Mouse (Mus musculus) lung, embryonic 15.5 days (tissue): Measurements from ENCODE around the gene Kcnj16. TPM values are rescaled to one million over a fixed set of nuclear protein-coding genes. Genes with fewer than 3 reads are reported as not detected.

ENCODE experiments used
- ATAC-seq: fragments of 200-750 bp; cut with Nextera tagmentation; 2 replicates; pipeline ENCODE4 v1.8.0; 2017; ENCODE audit warnings: moderate number of reproducible peaks, borderline replicate concordance; ENCODE audit not compliant: low FRiP score, low TSS enrichment; ENCODE audit errors: extremely low read depth
- H3K27ac ChIP-seq: fragments of 300-500 bp; sonication (generic); 2 replicates; pipeline ENCODE4 v1.5.1; 2015; ENCODE audit warnings: moderate library complexity, mild to moderate bottlenecking, inconsistent platforms
- H3K27me3 ChIP-seq: fragments of 300-500 bp; sonication (generic); 2 replicates; pipeline ENCODE4 v1.6.1; 2015; ENCODE audit warnings: inconsistent platforms
- H3K36me3 ChIP-seq: fragments of 300-500 bp; sonication (generic); 2 replicates; pipeline ENCODE4 v1.6.1; 2015; ENCODE audit warnings: inconsistent platforms
- H3K4me1 ChIP-seq: fragments of 300-500 bp; sonication (generic); 2 replicates; pipeline ENCODE4 v1.6.1; 2015; ENCODE audit warnings: inconsistent platforms
- H3K4me2 ChIP-seq: fragments of 300-500 bp; sonication (generic); 2 replicates; pipeline ENCODE4 v1.6.1; 2015; ENCODE audit warnings: inconsistent platforms, mild to moderate bottlenecking, moderate library complexity
- H3K4me3 ChIP-seq: fragments of 300-500 bp; sonication (generic); 2 replicates; pipeline ENCODE4 v1.5.1; 2015; ENCODE audit warnings: mild to moderate bottlenecking, inconsistent platforms
- H3K9ac ChIP-seq: fragments of 300-500 bp; sonication (generic); 2 replicates; pipeline ENCODE4 v1.6.1; 2015; ENCODE audit warnings: inconsistent platforms
- H3K9me3 ChIP-seq: fragments of 300-500 bp; sonication (generic); 2 replicates; pipeline ENCODE4 v1.6.1; 2016; ENCODE audit warnings: inconsistent platforms
- whole genome bisulfite sequencing: fragments of 180-500 bp; shearing (Covaris S2); methylation state at CpG from one replicate; pipeline ENCODE4 v1.1.7; 2015; 5-methylcytosine and 5-hydroxymethylcytosine counted together
- polyA plus RNA-seq: library from polyadenylated mRNA; unstranded; fragments of >200 nt; fragmentation: Nextera tagmentation; extraction: Ambion mirVana; gene quantifications from 2 replicates; pipeline ENCODE4 v1.2.1, GENCODE M21; 2015

Gene Kcnj16
- polyA plus RNA-seq, 1 experiment from 2014 or later = not detected

DNA sequence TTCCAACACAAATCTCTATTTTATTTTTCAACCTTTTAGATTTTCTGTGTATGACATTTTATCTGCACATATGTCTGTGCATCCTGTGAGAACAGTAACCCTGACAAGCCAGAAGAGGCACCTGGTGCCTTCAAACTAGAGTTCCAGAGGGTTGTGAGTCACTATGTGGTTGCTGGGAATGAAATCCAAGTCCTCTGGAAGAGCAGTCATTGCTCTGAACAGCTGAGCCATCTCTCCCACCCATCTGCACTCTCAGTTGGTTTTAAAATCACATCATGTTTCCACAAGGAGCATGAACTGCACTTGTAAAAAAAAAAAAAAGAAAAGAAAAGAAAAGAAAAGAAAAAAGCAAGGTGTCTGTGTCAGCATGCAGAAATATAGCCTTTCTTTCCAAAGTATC lies 91.6 kb downstream of the Kcnj16 start:
- no peaks in the 10 kb centered on the region for H3K36me3 ChIP-seq
- H3K27me3 ChIP-seq = no peaks in the 10 kb centered on the region; the same call in 1 of the 2 replicates
- no peak overlapping the region for H3K4me2 ChIP-seq
- H3K4me3 ChIP-seq = no peak overlapping the region
- H3K9ac ChIP-seq = no peak overlapping the region
- H3K9me3 ChIP-seq = no peaks in the 10 kb centered on the region
- H3K27ac ChIP-seq = no peak overlapping the region
- ATAC-seq = no peak
- no peaks in the 10 kb centered on the region for H3K4me1 ChIP-seq

DNA sequence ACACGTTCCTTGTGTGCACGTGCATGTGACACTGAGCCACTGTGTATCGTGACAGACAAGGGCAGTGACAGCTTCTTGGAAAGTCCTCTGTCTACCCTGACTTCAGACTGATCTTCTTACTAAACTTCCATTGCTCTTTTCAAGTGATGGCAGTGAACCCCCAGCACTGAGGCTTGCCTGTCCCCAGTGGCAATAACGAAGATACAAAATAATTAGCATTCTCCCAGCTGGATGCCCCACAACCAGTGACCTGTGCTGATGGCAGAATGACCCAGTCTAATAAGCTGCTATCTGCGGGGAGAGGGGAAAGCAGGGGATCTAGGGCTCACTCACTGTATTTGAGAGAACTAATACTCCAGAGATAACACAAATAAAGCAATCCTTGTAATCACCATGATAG lies 92.4 kb downstream of the Kcnj16 start:
- no peaks in the 10 kb centered on the region; the same call in 1 of the 2 replicates for H3K27me3 ChIP-seq
- H3K27ac ChIP-seq = no peak overlapping the region
- H3K9ac ChIP-seq = no peak overlapping the region
- H3K9me3 ChIP-seq = no peaks in the 10 kb centered on the region
- no peaks in the 10 kb centered on the region for H3K36me3 ChIP-seq
- no peak for ATAC-seq
- no peak overlapping the region for H3K4me3 ChIP-seq
- H3K4me1 ChIP-seq = no peaks in the 10 kb centered on the region
- H3K4me2 ChIP-seq = no peak overlapping the region
- whole genome bisulfite sequencing = 45% methylated on average over 5 of the region's 5 CpGs

DNA sequence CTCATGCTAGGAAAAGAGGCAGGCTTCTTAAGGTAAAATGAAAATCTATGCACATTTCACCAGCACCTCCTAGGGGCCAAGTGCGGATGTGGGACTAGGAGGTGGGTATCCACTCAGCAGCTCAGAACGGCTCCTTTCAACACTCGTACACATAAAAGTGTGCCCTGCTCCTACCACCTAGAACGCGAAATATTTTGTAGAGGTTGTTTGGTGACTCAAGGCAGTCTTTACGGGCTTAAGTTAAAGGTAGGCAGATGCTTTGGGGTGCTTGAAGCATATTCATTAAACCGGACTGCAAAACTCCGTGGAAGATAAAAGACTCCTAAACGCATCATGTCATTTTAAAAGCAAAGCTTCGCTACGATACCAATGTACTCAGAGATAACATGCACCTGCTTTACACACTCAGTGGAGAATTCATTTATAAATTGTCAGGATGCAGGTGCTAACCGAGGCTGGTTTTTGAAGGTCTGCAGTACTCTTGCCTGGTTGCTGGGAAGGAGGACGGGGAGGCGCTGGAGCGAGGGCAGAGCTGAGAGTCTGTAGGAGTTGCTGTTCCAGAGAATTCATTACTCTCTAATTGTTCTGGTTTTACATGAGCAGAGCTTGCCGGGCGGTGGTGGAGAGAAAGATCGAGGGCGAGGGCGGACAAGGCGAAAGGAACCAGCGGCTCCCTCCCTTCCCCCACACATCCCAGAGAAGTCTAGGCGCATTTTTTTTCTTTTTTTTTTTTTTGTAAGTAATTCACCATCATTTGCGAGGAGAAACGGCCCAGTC lies 97.1 kb downstream of the Kcnj16 start:
- ATAC-seq = no peak

DNA sequence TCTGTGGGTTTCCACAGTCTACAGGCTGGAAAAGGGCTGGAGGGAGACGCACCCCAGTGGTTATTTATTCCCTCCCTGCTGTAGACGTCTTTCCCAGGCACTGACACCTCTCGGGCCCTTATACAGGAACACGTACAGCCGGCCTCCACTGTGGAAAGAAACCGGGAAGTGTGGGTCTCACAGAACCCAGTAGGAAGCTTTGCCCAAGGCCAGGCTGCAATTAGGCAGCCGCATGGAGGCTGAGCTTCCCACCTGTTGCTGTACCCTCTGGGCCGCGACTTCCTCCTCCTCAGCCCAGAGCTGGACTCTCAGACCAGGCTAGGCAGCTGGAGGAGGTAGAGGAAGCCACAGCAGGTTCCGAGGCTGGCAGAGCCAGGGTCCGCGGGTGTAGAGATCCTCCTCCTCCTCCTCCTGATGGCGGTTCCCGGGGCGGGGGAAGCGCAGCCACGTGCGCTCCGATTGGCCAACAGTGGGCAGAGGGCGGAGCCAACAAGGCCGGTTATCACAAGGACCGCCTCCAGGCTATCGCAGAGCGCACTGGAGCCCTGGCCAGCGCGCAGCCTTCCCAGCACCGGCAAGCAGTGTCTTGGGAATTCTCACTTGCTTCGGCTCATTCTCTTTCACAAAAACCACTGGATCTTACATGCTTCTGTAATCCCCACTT lies 97.9 kb downstream of the Kcnj16 start, which contains the start of gene Kcnj2:
Kcnj2 (plus strand) TSS at position 530 of the 664 bp plus-strand sequence.
- H3K4me1 ChIP-seq = peaks cover 12% of the 10 kb centered on the region
- peak; percentile 99 for ATAC-seq
- H3K9ac ChIP-seq = peak within 1 kb of the TSS; percentile 37
- WGBS = 0% methylated on average over 27 of the region's 28 CpGs
- H3K27me3 ChIP-seq = peaks cover 14% of the 10 kb centered on the region
- peak within 1 kb of the TSS; percentile 74 for H3K4me2 ChIP-seq
- H3K4me3 ChIP-seq = peak within 1 kb of the TSS; percentile 53
- H3K9me3 ChIP-seq = no peaks in the 10 kb centered on the region
- peak within 1 kb of the TSS; percentile 65 for H3K27ac ChIP-seq
- no peaks in the 10 kb centered on the region for H3K36me3 ChIP-seq

More for the DNA sequence above, 97.1 kb downstream of the Kcnj16 start:
- H3K4me2 ChIP-seq = peak overlapping the region; percentile 74
- peak overlapping the region; percentile 65 for H3K27ac ChIP-seq
- peak overlapping the region; percentile 37 for H3K9ac ChIP-seq
- peaks cover 12% of the 10 kb centered on the region for H3K4me1 ChIP-seq
- WGBS = under 1% methylated on average over 24 of the region's 25 CpGs
- H3K36me3 ChIP-seq = no peaks in the 10 kb centered on the region
- peak overlapping the region; percentile 53 for H3K4me3 ChIP-seq
- H3K27me3 ChIP-seq = peaks cover 14% of the 10 kb centered on the region
- no peaks in the 10 kb centered on the region for H3K9me3 ChIP-seq

DNA sequence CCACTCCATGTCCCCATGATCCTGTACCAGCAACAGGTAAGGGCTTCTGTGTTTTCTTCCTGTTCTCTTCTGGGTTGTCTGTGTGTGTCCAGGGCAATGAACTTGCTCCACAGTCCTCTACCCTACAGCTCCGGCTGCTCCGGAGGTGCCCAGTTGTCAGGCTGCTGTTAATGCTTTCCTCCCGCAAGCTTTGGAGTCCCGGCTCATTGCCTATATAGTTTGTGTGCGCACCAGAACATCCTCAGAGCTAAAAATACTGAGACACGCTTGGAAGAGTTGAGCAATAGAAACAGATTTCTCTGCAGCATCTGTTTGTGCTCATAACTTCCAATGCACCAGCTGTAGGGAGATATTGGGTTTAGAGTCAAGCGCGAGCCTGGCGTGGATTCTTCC lies 98.5 kb downstream of the Kcnj16 start:
- WGBS = under 1% methylated on average over 9 of the region's 9 CpGs

DNA sequence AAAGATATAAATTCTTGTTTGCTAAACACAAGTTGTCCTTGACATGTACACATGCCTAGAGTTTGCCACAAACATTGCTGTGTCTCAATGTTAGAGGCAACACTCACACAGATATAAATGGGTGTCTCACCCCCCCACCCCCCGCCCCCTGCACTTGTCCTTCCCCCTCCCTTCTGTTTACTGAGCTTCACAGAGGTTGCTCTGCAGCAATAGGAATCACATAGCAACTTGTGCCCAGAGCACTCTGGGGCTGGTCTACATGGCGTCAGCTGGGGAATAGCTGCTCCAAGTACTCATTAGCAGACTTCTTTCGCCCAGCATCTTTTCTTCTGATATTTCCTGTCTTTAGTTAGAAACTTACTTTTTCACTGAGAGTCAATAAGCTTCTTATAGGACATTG lies 100.0 kb downstream of the Kcnj16 start:
- ATAC-seq = no peak
- Histone ChIP-seq H3K4me2 (peak overlapping the region; percentile 74), H3K27me3 (peaks cover 14% of the 10 kb centered on the region), H3K9me3 (no peaks in the 10 kb centered on the region), H3K9ac (no peak overlapping the region), H3K4me3 (peak overlapping the region; percentile 53; the same call in 1 of the 2 replicates), H3K36me3 (no peaks in the 10 kb centered on the region), H3K27ac (no peak overlapping the region), H3K4me1 (peaks cover 12% of the 10 kb centered on the region)
- 50% methylated on average over 3 of the region's 3 CpGs for WGBS

More for the DNA sequence above, 98.5 kb downstream of the Kcnj16 start:
- Histone ChIP-seq H3K4me3 (peak overlapping the region; percentile 53), H3K4me2 (peak overlapping the region; percentile 74), H3K36me3 (no peaks in the 10 kb centered on the region), H3K9me3 (no peaks in the 10 kb centered on the region), H3K9ac (peak overlapping the region; percentile 27), H3K27ac (no peak overlapping the region; the same call in 1 of the 2 replicates), H3K4me1 (peaks cover 12% of the 10 kb centered on the region), H3K27me3 (peaks cover 14% of the 10 kb centered on the region)
- ATAC-seq = peak; percentile 67

DNA sequence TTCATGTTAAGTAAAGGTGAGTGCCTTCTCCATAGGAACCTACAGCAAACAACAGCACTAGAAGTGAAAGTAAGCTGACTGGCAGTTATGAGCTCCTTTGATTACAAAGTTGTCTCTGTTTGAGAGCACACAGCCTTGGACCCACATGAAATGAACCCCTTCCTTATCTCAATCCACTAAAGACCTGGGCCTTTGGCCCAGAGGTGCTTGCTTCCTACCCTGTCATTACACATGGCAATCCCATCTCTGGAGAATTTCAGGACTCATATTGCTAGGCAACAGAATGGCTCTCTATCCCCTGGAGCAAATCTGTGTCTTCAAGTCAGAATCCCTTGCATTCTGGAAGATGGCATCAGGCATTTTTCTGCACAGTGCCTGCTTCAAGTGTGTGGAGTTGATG lies 102.6 kb downstream of the Kcnj16 start:
- Histone ChIP-seq H3K4me3 (no peak overlapping the region), H3K36me3 (no peaks in the 10 kb centered on the region), H3K9ac (no peak overlapping the region), H3K27ac (no peak overlapping the region), H3K4me1 (peaks cover 10% of the 10 kb centered on the region), H3K4me2 (no peak overlapping the region), H3K27me3 (peaks cover 14% of the 10 kb centered on the region), H3K9me3 (no peaks in the 10 kb centered on the region)
- ATAC-seq = no peak

DNA sequence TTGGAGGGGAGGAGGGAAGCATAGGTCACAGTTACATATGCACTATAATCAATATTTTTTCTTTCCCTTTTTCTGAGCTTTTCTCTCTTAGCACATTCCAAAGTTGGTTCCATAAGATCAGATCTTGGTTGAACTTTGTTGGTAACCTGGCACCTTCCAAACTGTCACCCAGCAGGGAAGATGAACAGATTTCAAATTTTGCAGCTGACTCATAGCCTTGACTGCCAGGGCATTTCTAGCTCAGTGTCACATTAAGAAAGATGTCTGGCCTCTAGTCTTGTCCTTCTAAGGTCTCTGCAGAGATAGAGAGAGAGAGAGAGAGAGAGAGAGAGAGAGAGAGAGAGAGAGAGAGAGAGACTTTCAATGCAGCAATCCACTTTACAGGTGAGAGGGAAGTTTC lies 106.3 kb downstream of the Kcnj16 start:
- no peaks in the 10 kb centered on the region for H3K27me3 ChIP-seq
- H3K9me3 ChIP-seq = no peaks in the 10 kb centered on the region
- H3K36me3 ChIP-seq = no peaks in the 10 kb centered on the region
- no peak overlapping the region for H3K4me3 ChIP-seq
- H3K4me2 ChIP-seq = no peak overlapping the region
- no peaks in the 10 kb centered on the region for H3K4me1 ChIP-seq
- ATAC-seq = no peak
- H3K9ac ChIP-seq = no peak overlapping the region
- H3K27ac ChIP-seq = no peak overlapping the region

Other genes starting within 250 kb of the Kcnj16 start
- 2.2 and 2.3 TPM in 2 replicates for gene Kcnj2, start 98.1 kb downstream of the Kcnj16 start, polyA plus RNA-seq